Mouse (Mus musculus): ENCODE results near the gene Ptpre. TPM values are rescaled to one million over a fixed set of nuclear protein-coding genes. Genes with fewer than 3 reads are reported as not detected.

Gene Ptpre
- total RNA-seq, 2 experiments from 2014 or later: 6.0 to 6.4 TPM

DNA sequence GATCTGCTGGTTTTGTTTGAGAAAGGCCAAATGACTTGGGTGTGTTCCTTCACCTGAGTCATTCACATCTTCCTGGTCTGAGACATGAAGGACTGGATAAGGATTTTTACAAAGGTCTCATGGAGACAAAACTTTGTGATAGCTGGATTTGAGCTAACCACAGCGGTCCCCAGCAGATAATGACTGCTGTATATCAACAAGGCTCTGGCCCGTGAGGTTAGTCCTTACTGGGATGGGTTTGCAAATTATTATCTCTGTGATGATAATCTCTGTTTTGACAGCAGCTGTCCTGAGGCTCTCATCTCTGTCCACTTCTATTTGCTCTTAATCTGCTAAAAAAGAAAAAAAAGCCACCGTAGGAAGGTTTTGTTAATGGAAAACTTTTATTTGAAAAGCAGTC is 71.7 kb downstream of the Ptpre start:
- DNase-seq: no peak

DNA sequence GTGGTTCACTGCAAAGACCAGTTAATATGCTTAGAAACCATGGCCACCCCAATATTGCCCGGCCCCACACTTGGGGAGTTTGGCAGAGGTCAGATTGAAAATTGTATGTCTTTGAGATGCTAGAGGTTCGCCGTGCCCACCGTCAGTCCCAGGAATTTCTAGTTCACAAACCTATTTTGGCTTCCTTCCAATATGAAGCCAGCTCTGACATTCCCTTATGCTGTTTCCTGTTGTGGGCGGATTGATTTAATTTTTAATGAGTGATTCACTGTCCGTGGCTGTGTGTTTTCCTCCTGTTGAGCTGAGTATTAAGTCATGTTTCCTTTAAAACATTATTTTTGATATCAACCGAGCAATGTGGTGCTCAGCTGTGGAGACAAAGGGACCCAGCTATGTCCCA is 72.4 kb downstream of the Ptpre start:
- peak; percentile 12 for DNase-seq

- DNase-seq: no peak
Observed at GRCm38 (mm10) chr7:135612276-135612675, 75.0 kb downstream of the Ptpre start.

- DNase-seq: no peak
Observed at GRCm38 (mm10) chr7:135612801-135613200, 75.5 kb downstream of the Ptpre start.

DNA sequence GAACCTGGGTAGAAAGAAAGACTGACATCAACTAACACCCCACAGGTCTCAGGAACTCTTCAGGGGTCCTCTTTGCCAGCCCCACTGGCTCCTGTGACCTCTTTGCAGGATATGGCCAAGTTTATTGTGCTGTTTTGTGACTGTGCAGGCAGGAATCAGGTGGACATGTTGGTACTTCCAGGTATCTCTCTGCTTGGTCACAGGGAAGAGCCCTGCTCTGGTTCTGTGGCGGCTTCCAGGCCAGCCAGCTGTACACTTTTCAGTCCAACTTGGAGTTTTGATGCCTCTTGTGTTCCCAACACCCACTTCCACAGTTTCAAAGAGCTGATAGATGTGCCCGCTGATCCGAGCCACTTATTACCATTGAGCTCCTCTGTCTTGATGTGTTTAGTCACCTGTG is 76.1 kb downstream of the Ptpre start:
- DNase-seq: no peak

GRCm38 (mm10) chr7:135614892-135615291 is 77.6 kb downstream of the Ptpre start:
- no peak for DNase-seq

DNA sequence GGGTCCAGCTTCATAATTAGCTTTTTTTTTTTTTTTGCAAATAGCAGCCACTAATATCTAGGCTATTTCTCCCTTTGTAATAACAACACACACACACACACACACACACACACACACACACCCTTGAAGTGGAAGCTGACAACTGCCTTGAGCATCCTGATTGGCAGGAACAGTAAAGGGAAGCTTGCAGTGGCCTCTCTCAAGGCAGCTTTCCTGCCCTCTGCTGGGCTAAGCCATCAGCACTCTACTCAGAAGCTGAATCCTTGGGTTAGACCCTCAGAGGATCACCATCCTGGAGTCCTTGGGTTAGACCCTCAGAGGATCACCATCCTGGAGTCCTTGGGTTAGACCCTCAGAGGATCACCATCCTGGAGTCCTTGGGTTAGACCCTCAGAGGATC is 79.2 kb downstream of the Ptpre start:
- peak; percentile 25 for DNase-seq

DNA sequence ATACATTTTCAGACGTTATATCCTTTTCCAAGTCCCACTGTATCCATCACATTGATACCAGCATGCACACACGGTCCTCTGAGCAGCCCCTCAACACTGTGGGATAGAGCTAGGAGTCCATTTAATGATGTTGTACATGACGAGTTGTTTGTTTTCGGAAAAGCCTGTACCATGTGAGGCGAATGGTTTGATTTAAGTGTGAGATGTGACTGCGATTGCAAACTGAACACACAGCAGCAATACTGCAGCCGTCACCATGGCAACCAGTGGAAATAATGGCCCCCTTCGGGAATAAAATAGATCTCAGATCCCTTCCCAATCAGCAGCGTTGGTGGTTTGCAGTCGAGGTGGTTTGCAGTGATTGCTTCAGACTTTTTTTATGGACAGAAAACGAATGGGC is 80.5 kb downstream of the Ptpre start:
- no peak for DNase-seq

DNA sequence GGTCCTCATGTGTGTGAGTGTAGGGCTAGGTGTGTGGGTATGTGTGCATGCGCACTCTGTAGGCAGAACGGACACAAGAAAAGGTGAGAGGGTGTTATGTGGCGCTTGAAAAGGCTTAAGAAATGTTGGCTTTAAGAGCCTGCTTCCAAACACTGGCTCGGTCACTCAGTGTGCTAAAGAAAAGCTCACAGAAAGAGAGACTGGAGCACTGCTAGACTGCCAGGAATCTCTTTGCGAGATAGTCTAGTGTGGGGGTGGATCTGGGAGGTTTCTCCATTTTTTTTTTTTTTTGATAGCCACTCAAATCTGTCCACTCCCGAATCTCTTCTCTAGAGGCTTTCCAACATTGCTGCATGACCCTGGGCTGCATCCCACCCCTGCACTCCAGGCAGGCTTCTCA is 84.4 kb downstream of the Ptpre start:
- no peak for DNase-seq

DNA sequence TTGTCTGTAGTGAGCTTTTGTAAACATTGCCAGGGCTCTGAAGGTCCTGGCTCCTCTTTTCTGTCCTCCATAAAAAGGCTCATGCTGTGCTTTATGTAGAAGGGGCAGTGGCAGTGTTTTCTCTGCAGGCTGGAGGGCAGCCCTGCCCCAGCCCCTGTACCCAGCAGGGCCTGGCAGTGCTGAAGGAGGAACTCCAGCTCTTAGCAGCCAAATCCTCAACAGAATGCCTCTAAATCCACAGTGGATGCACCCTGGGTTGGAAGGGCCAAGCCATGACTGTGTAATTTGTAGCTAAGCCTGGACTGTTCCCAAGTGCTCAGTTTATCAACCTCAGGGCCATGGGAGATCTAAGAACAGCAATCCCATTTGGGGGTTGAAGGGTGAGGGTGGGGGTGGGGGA is 85.0 kb downstream of the Ptpre start:
- DNase-seq: no peak

GRCm38 (mm10) chr7:135624854-135625253 is 87.6 kb downstream of the Ptpre start:
- peak; percentile 29 for DNase-seq

DNA sequence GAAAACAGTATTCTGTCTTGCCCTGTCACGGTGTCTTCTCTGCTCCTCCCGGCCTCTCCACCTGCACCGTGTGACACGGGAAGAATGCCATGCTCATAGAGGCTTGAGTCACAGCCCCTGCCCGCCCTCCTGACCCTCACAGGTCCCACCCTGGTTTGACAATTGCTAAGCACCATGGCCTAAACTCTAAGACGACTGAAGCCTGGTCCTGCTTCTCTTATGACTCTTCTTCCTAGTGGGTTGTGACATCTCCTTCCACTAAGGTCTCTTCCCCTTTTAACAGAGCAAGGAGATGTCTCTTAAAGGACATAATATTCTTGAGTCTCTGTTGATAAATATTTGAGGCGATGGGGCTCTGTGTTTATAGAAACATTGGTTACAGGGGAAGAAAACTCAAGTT is 91.1 kb downstream of the Ptpre start:
- DNase-seq: no peak

DNA sequence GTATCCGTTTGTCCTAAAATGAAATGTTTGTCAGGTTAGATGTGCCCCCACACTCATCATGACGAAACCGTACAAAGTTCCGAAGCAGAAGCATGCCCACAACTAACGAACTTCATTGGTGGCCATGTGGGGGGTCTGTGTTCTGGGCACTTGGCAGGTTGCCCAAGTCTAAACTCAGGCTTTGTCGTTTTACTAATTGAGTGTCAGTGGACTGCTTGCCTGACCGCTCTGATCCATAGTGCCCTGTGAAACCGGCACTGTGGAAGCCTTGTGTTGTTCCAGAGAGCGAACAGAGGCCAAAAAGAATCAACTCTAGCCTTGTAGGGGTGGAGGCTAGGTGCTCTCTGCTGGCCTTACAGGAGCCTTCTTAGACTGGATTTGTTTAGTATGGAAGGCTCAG is 91.7 kb downstream of the Ptpre start:
- DNase-seq: no peak

- DNase-seq: peak; percentile 87
Observed at GRCm38 (mm10) chr7:135631776-135632552, 94.7 kb downstream of the Ptpre start.

GRCm38 (mm10) chr7:135632716-135633258 is 95.5 kb downstream of the Ptpre start:
- DNase-seq: no peak

DNA sequence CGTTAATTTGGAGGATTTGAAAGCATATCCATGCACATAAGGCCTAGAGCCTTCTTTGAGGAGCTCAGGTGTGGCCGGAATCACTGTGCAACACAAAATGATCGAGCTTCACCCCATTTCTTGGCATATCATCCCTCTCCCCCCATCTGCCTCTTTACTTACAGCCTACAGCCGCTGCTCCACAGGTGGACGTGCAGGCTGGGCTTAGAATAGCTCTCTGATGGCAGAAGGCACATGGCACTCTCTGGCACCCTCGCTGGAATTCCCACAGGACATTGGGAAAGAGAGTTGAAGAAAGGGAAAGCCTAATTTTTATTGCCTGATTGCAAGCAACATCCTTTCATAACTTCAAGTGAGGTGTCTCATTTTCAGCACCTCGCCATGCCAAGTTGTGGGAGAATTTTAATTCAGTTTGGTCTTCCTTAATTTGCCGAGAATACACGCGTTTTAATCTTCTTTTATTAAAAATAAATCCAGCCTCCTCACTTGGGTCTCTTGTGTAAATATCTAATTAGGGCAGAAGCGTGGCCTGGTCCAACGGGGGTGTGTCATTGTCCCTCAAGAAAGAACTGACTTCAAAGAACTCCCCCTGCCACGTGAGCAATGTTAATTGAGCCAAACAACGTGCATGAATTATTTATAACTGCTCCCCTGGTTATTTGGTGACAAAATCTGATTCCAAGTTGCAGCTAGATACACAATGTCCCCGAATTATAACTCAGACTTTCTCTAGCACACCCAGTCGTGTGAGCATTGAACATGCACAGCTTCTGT is 97.8 kb downstream of the Ptpre start:
- no peak for DNase-seq

DNA sequence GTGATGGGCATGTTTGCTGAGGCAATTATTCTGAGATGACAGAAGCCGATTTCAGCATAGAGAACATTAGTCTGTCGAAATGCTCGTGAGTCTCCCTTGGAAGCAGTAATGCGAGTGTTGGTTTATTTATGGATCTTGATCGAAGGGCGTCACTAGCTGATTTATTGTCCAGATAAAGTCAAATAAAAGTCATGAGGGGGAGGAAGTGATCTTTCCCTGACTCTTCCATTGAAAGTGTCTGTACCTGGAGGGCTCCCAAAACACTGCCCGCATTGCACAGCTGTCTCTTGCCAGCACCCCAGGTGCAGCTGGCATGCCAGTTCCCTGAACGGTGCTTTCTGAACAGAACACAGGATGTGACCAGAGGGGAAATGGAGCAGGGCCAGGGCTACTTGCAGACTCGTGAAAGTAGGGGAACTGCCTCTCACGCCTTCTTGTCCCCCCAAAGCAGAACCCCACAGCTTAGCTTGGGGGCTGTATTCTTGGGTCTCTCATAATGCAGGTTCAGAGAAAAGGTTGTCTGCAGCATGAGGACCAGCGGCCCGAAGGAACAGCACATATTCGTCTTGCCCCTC is 100.2 kb downstream of the Ptpre start:
- no peak for DNase-seq

DNA sequence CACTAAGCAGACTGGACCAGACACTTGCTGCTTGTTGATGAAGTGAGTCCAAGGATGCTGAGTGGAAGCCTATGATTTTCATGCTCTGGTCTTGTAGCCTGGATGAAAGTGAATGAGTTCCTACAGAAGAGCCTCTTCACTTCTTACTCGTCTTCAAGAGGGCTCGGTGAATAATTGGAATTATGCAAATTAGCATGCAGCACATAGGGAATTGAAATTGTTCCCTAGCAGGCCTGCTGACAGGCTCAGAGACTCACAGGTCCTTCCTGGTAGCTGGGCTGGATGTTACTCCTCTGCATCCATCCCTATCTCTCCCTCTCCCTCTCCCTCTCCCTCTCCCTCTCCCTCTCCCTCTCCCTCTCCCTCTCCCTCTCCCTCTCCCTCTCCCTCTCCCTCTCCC is 102.1 kb downstream of the Ptpre start:
- no peak for DNase-seq

GRCm38 (mm10) chr7:135641698-135642507 is 104.6 kb downstream of the Ptpre start:
- peak; percentile 55 for DNase-seq

- DNase-seq: no peak
Observed at GRCm38 (mm10) chr7:135644452-135644851, 107.2 kb downstream of the Ptpre start.

GRCm38 (mm10) chr7:135646976-135647375 is 109.7 kb downstream of the Ptpre start:
- DNase-seq: no peak

GRCm38 (mm10) chr7:135648821-135649220 is 111.5 kb downstream of the Ptpre start:
- no peak for DNase-seq
